Mouse (Mus musculus): ENCODE data around the gene Olfr815. TPM values are rescaled to one million over a fixed set of nuclear protein-coding genes. Genes with fewer than 3 reads are reported as not detected.
"Not testable (repeated sequence)": the region's sequence is repeated elsewhere in the genome, so short reads cannot be mapped to it uniquely, and the experiment has no call there.

Olfr815 gene
- not detected in 2 replicates for polyA plus RNA-seq (2012; rRNA removed)

GRCm38 (mm10) chr10:129905767-129906166 lies at the start of gene Olfr815:
Gene Olfr815 (minus strand): TSS chr10:129905867.
- DNase-seq; H3K4me1 ChIP-seq (ENCODE audit: control insufficient read depth, insufficient read depth, low read length); H3K27me3 ChIP-seq (replicated peaks; ENCODE audit: control insufficient read depth, insufficient read depth, low read length); H3K4me3 ChIP-seq (ENCODE audit: insufficient read depth, low read depth, low read length); H3K36me3 ChIP-seq (ENCODE audit: control insufficient read depth, insufficient read depth, low read length); H3K27ac ChIP-seq (ENCODE audit: insufficient read depth, low read depth, low read length): not testable (repeated sequence)
- WGBS = 41% methylated on average over 1 of the region's 1 CpGs

GRCm38 (mm10) chr10:129949000-129949399 lies 43.3 kb upstream of the Olfr815 start, which contains the start of gene Olfr818:
Gene Olfr818 (minus strand): TSS chr10:129949100.
- 78% methylated on average over 2 of the region's 2 CpGs for WGBS

GRCm38 (mm10) chr10:129915497-129915896 lies 9.8 kb upstream of the Olfr815 start, which contains the start of gene Olfr816:
Gene Olfr816 (minus strand): TSS chr10:129915597.
- DNase-seq = no peak
- no peak within 1 kb of the TSS for H3K27ac ChIP-seq (ENCODE audit: insufficient read depth, low read depth, low read length)
- no peak for TF ChIP-seq POLR2A (IDR thresholded peaks at IDR 0.05; ENCODE audit: low read depth, low read length)
- TF ChIP-seq CTCF (conservative IDR thresholded peaks at IDR 0.05; ENCODE audit: insufficient read depth, insufficient read length, low read depth, low read length) = no peak
- no peaks in the 10 kb centered on the region for H3K36me3 ChIP-seq (ENCODE audit: control insufficient read depth, insufficient read depth, low read length)
- 42% methylated on average over 1 of the region's 1 CpGs for WGBS
- no peak within 1 kb of the TSS for H3K4me3 ChIP-seq (ENCODE audit: insufficient read depth, low read depth, low read length)
- no peaks in the 10 kb centered on the region for H3K4me1 ChIP-seq (ENCODE audit: control insufficient read depth, insufficient read depth, low read length)
- H3K27me3 ChIP-seq (replicated peaks; ENCODE audit: control insufficient read depth, insufficient read depth, low read length) = no peaks in the 10 kb centered on the region

More at GRCm38 (mm10) chr10:129949000-129949399, 43.3 kb upstream of the Olfr815 start, which contains the start of gene Olfr818:
- TF ChIP-seq CTCF (conservative IDR thresholded peaks at IDR 0.05; ENCODE audit: insufficient read depth, insufficient read length, low read depth, low read length) (no peak), POLR2A (IDR thresholded peaks at IDR 0.05; ENCODE audit: low read depth, low read length) (no peak)
- no peak for DNase-seq
- H3K4me1 ChIP-seq (ENCODE audit: control insufficient read depth, insufficient read depth, low read length) = no peaks in the 10 kb centered on the region
- no peak within 1 kb of the TSS for H3K27ac ChIP-seq (ENCODE audit: insufficient read depth, low read depth, low read length)
- no peak within 1 kb of the TSS for H3K4me3 ChIP-seq (ENCODE audit: insufficient read depth, low read depth, low read length)
- H3K27me3 ChIP-seq (replicated peaks; ENCODE audit: control insufficient read depth, insufficient read depth, low read length) = no peaks in the 10 kb centered on the region
- no peaks in the 10 kb centered on the region for H3K36me3 ChIP-seq (ENCODE audit: control insufficient read depth, insufficient read depth, low read length)

GRCm38 (mm10) chr10:129885934-129886333 lies 19.7 kb downstream of the Olfr815 start:
- no peak overlapping the region for H3K27ac ChIP-seq (ENCODE audit: insufficient read depth, low read depth, low read length)
- no peaks in the 10 kb centered on the region for H3K27me3 ChIP-seq (replicated peaks; ENCODE audit: control insufficient read depth, insufficient read depth, low read length)
- TF ChIP-seq CTCF (conservative IDR thresholded peaks at IDR 0.05; ENCODE audit: insufficient read depth, insufficient read length, low read depth, low read length) (no peak), POLR2A (IDR thresholded peaks at IDR 0.05; ENCODE audit: low read depth, low read length) (no peak)
- DNase-seq = no peak
- WGBS = 94% methylated on average over 7 of the region's 7 CpGs
- no peak overlapping the region for H3K4me3 ChIP-seq (ENCODE audit: insufficient read depth, low read depth, low read length)
- H3K36me3 ChIP-seq (ENCODE audit: control insufficient read depth, insufficient read depth, low read length) = no peaks in the 10 kb centered on the region
- H3K4me1 ChIP-seq (ENCODE audit: control insufficient read depth, insufficient read depth, low read length) = no peaks in the 10 kb centered on the region

- WGBS = 63% methylated on average over 6 of the region's 6 CpGs
- H3K27ac ChIP-seq (ENCODE audit: insufficient read depth, low read depth, low read length); H3K27me3 ChIP-seq (replicated peaks; ENCODE audit: control insufficient read depth, insufficient read depth, low read length); DNase-seq; H3K4me3 ChIP-seq (ENCODE audit: insufficient read depth, low read depth, low read length); H3K36me3 ChIP-seq (ENCODE audit: control insufficient read depth, insufficient read depth, low read length); H3K4me1 ChIP-seq (ENCODE audit: control insufficient read depth, insufficient read depth, low read length): not testable (repeated sequence)
Measured at GRCm38 (mm10) chr10:129885496-129885895, 20.2 kb downstream of the Olfr815 start.

- H3K4me3 ChIP-seq (ENCODE audit: insufficient read depth, low read depth, low read length); H3K27me3 ChIP-seq (replicated peaks; ENCODE audit: control insufficient read depth, insufficient read depth, low read length); H3K36me3 ChIP-seq (ENCODE audit: control insufficient read depth, insufficient read depth, low read length); H3K27ac ChIP-seq (ENCODE audit: insufficient read depth, low read depth, low read length); DNase-seq; H3K4me1 ChIP-seq (ENCODE audit: control insufficient read depth, insufficient read depth, low read length): not testable (repeated sequence)
- WGBS = 45% methylated on average over 1 of the region's 1 CpGs
Measured at GRCm38 (mm10) chr10:129879751-129880150, 25.9 kb downstream of the Olfr815 start, which contains the start of gene Olfr814. Gene Olfr814 (minus strand): TSS chr10:129879851.

GRCm38 (mm10) chr10:129855067-129855466 lies 50.6 kb downstream of the Olfr815 start, which contains the start of gene Olfr813:
Gene Olfr813 (plus strand): TSS chr10:129855367.
- TF ChIP-seq CTCF (conservative IDR thresholded peaks at IDR 0.05; ENCODE audit: insufficient read depth, insufficient read length, low read depth, low read length) (no peak), POLR2A (IDR thresholded peaks at IDR 0.05; ENCODE audit: low read depth, low read length) (no peak)
- DNase-seq = no peak
- Histone ChIP-seq H3K36me3 (ENCODE audit: control insufficient read depth, insufficient read depth, low read length) (no peaks in the 10 kb centered on the region), H3K4me3 (ENCODE audit: insufficient read depth, low read depth, low read length) (no peak within 1 kb of the TSS), H3K4me1 (ENCODE audit: control insufficient read depth, insufficient read depth, low read length) (no peaks in the 10 kb centered on the region), H3K27ac (ENCODE audit: insufficient read depth, low read depth, low read length) (no peak within 1 kb of the TSS), H3K27me3 (replicated peaks; ENCODE audit: control insufficient read depth, insufficient read depth, low read length) (no peaks in the 10 kb centered on the region)

Other genes with a start within 250 kb of the Olfr815 start
- not detected in 2 replicates for gene Olfr800, start 248.2 kb downstream of the Olfr815 start, polyA plus RNA-seq (2012; rRNA removed)
- not detected in 2 replicates for gene Olfr801, start 232.0 kb downstream of the Olfr815 start, polyA plus RNA-seq (2012; rRNA removed)
- gene Olfr802, start 217.7 kb downstream of the Olfr815 start, polyA plus RNA-seq (2012; rRNA removed) = not detected in 2 replicates
- gene Olfr803, start 211.6 kb downstream of the Olfr815 start, polyA plus RNA-seq (2012; rRNA removed) = not detected in 2 replicates
- gene Olfr804, start 202.7 kb downstream of the Olfr815 start, polyA plus RNA-seq (2012; rRNA removed) = not detected in 2 replicates
- gene Olfr805, start 176.5 kb downstream of the Olfr815 start, polyA plus RNA-seq (2012; rRNA removed) = not detected in 2 replicates
- not detected in 2 replicates for gene Olfr806, start 163.9 kb downstream of the Olfr815 start, polyA plus RNA-seq (2012; rRNA removed)
- gene Olfr807, start 148.1 kb downstream of the Olfr815 start, polyA plus RNA-seq (2012; rRNA removed) = not detected in 2 replicates
- not detected in 2 replicates for gene Olfr808, start 140.4 kb downstream of the Olfr815 start, polyA plus RNA-seq (2012; rRNA removed)
- not detected in 2 replicates for gene Olfr809, start 131.2 kb downstream of the Olfr815 start, polyA plus RNA-seq (2012; rRNA removed)
- not detected in 2 replicates for gene Olfr810, start 111.0 kb downstream of the Olfr815 start, polyA plus RNA-seq (2012; rRNA removed)
- gene Olfr811, start 101.5 kb downstream of the Olfr815 start, polyA plus RNA-seq (2012; rRNA removed) = not detected in 2 replicates
- gene Olfr812, start 59.8 kb downstream of the Olfr815 start, polyA plus RNA-seq (2012; rRNA removed) = not detected in 2 replicates
- gene Olfr813, start 50.5 kb downstream of the Olfr815 start, polyA plus RNA-seq (2012; rRNA removed) = not detected in 2 replicates
- gene Olfr814, start 26.0 kb downstream of the Olfr815 start, polyA plus RNA-seq (2012; rRNA removed) = not detected in 2 replicates
- gene Olfr816, start 9.7 kb upstream of the Olfr815 start, polyA plus RNA-seq (2012; rRNA removed) = not detected in 2 replicates
- not detected in 2 replicates for gene Olfr818, start 43.2 kb upstream of the Olfr815 start, polyA plus RNA-seq (2012; rRNA removed)
- not detected in 2 replicates for gene Olfr819, start 61.4 kb upstream of the Olfr815 start, polyA plus RNA-seq (2012; rRNA removed)
- not detected in 2 replicates for gene Olfr247, start 70.3 kb upstream of the Olfr815 start, polyA plus RNA-seq (2012; rRNA removed)
- gene Gm10310, start 79.2 kb upstream of the Olfr815 start, polyA plus RNA-seq (2012; rRNA removed) = not detected in 2 replicates
- gene Olfr820, start 106.8 kb upstream of the Olfr815 start, polyA plus RNA-seq (2012; rRNA removed) = not detected in 2 replicates
- gene Olfr821, start 124.5 kb upstream of the Olfr815 start, polyA plus RNA-seq (2012; rRNA removed) = not detected in 2 replicates
- not detected in 2 replicates for gene Olfr822, start 165.3 kb upstream of the Olfr815 start, polyA plus RNA-seq (2012; rRNA removed)
- not detected in 2 replicates for gene Olfr823, start 209.5 kb upstream of the Olfr815 start, polyA plus RNA-seq (2012; rRNA removed)
- not detected in 2 replicates for gene Olfr824, start 224.1 kb upstream of the Olfr815 start, polyA plus RNA-seq (2012; rRNA removed)